Mouse (Mus musculus) testis, adult 2 months (tissue): Measurements from ENCODE around the gene Txk.

Experiments used
- CTCF ChIP-seq: fragments of 200-500 bp; IDR thresholded peaks from 2 replicates; pipeline ENCODE4 v1.5.1; 2012; ENCODE audit warnings: low read depth, mild to moderate bottlenecking, inconsistent platforms, low read length, moderate library complexity; ENCODE audit not compliant: control insufficient read depth, insufficient read depth, insufficient replicate concordance
- POLR2A ChIP-seq: fragments of 200-500 bp; IDR thresholded peaks from 2 replicates; pipeline ENCODE4 v1.6.1; 2012; ENCODE audit warnings: low read depth, mild to moderate bottlenecking, inconsistent platforms, low read length, moderate library complexity; ENCODE audit not compliant: control insufficient read depth

- no peak for TF ChIP-seq CTCF
- TF ChIP-seq POLR2A, result no peak
These were observed 2.5 kb upstream of the Txk start for GRCm38 (mm10) chr5:72755035-72755434.
